Mouse (Mus musculus) activated CD4-positive, CD25-positive, alpha-beta regulatory T cell, adult 4 months (primary cell): ENCODE measurements around the gene Trim52. TPM values are rescaled to one million over a fixed set of nuclear protein-coding genes. Genes with fewer than 3 reads are reported as not detected.

Experiments used
- polyA plus RNA-seq, 2 experiments: library from polyadenylated mRNA; unstranded; fragments of 100-300 nt; shearing (Covaris generic); gene quantifications; one replicate each; pipeline ENCODE4 v1.2.1; 2017

The Trim52 gene
- polyA plus RNA-seq, 2 experiments from 2014 or later = 0.11 TPM; not detected in 1

Other genes starting within 250 kb of the Trim52 start
- gene Spry2, start 209.4 kb upstream of the Trim52 start, polyA plus RNA-seq = not detected